ENCODE assay signal across 36 mouse cellular contexts in the genomic region with DNA sequence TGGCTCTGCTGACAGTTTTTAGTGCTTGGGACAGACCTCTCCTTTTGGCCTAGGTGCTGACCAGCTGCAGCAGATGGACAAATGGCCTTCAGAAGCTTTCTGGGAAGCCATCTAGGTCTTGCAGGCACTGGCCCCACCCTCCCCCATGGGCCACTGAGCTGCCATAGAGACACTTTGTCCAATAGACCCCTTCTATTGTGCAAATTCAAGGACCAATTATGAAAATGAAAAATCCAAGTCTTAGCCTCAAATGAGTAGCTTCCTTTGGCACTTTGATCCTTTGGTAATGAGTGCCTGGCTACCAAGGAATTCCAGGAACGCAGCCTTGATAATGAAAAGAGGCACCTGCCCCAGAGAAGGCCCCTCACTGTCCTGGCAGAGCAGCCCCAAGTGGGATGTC. TPM values are rescaled to one million over a fixed set of nuclear protein-coding genes. Genes with fewer than 3 reads are reported as not detected.
"Had no signal": no experiment of that assay in that cellular context is flagged by ENCODE, and none has a peak within 500 bp of the region (broad histone marks: within the 10 kb centered on the region; RNA-seq: fewer than 3 reads in every experiment).

No protein-coding gene starts in this region.

- H3K27me3 ChIP-seq: heart, embryonic 12.5 days; hindbrain, embryonic 13.5 days; intestine, embryonic 15.5 days; limb, embryonic 13.5 days; limb, embryonic 15.5 days; liver, embryonic 12.5 days had no signal

- H3K4me3 ChIP-seq: heart, embryonic 10.5 days; heart, embryonic 12.5 days; hindbrain, embryonic 13.5 days; intestine, embryonic 15.5 days; limb, embryonic 13.5 days; limb, embryonic 15.5 days; liver, embryonic 12.5 days had no signal

- H3K27ac ChIP-seq: heart, embryonic 10.5 days; hindbrain, embryonic 13.5 days; intestine, embryonic 15.5 days; limb, embryonic 13.5 days; limb, embryonic 15.5 days; liver, embryonic 12.5 days; liver, embryonic 14.5 days had no signal

- H3K9me3 ChIP-seq: heart, embryonic 10.5 days; heart, embryonic 12.5 days; hindbrain, embryonic 13.5 days; intestine, embryonic 15.5 days; limb, embryonic 13.5 days; limb, embryonic 15.5 days; liver, embryonic 12.5 days had no signal

- ATAC-seq: hindbrain, embryonic 16.5 days; inflammation-experienced regulatory T-cells, adult 6 months; intestine, embryonic 15.5 days; intestine, postnatal 0 days; liver, embryonic 12.5 days had no signal

- H3K4me1 ChIP-seq: liver, embryonic 12.5 days had no signal

- DNase-seq: gastrocnemius, postnatal 36 days; heart, adult 18-20 months; heart, postnatal 10 days; heart, postnatal 4 days; kidney, adult 18-20 months; kidney, adult 8-10 months; kidney, postnatal 10 days; kidney, postnatal 36 days; layer of hippocampus, adult 9-11 months; layer of hippocampus, postnatal 36 days; left cerebral cortex, postnatal 4 days had no signal

- H3K9ac ChIP-seq: heart, embryonic 12.5 days; hindbrain, embryonic 13.5 days; intestine, embryonic 15.5 days; limb, embryonic 13.5 days; limb, embryonic 15.5 days; liver, embryonic 12.5 days; liver, embryonic 14.5 days had no signal

- H3K36me3 ChIP-seq: heart, embryonic 10.5 days; heart, embryonic 12.5 days; hindbrain, embryonic 13.5 days; intestine, embryonic 15.5 days; limb, embryonic 13.5 days; limb, embryonic 15.5 days; liver, embryonic 12.5 days had no signal

- H3K4me2 ChIP-seq: heart, embryonic 12.5 days; hindbrain, embryonic 13.5 days; intestine, embryonic 15.5 days; limb, embryonic 13.5 days; limb, embryonic 15.5 days; liver, embryonic 12.5 days had no signal

RNA-seq across cellular contexts. Expression of gene Foxi1, which starts 36.7 kb away (rescaled TPM):
- total RNA-seq: gastrocnemius, adult 8-10 months; gastrocnemius, postnatal 36 days; granulocyte monocyte progenitor cell, adult 5-6 weeks; heart, adult 18-20 months; heart, adult 8-10 months; heart, postnatal 10 days; heart, postnatal 25 days; heart, postnatal 4 days; layer of hippocampus, adult 18-20 months; layer of hippocampus, adult 8-10 months; layer of hippocampus, postnatal 14 days; layer of hippocampus, postnatal 36 days; left cerebral cortex, postnatal 10 days; left cerebral cortex, postnatal 25 days; left cerebral cortex, postnatal 4 days; liver, adult 2 months had no signal
- polyA plus RNA-seq: heart, embryonic 10.5 days; heart, embryonic 12.5 days; heart, embryonic 14.5 days; hindbrain, embryonic 11.5 days; hindbrain, embryonic 13.5 days; hindbrain, embryonic 16.5 days; inflammation-experienced regulatory T-cells, adult 6 months; intestine, embryonic 15.5 days; intestine, postnatal 0 days; large intestine, adult 2 months; limb, embryonic 11.5 days; limb, embryonic 13.5 days; limb, embryonic 15.5 days; liver, adult 2 months; liver, embryonic 12.5 days; liver, embryonic 14.5 days had no signal
